Mouse (Mus musculus) frontal cortex, postnatal 14 days (tissue): Measurements from ENCODE around the gene Wif1.
A peak's percentile ranks its signal among the peaks of the same experiment; 100 is the strongest.

Source experiments
- DNase-seq, 2 experiments: peaks; one replicate each; pipeline ENCODE4 v3.0.0; 2022; ENCODE audit warnings: low spot score in 2 of 2

Gene Wif1

DNA sequence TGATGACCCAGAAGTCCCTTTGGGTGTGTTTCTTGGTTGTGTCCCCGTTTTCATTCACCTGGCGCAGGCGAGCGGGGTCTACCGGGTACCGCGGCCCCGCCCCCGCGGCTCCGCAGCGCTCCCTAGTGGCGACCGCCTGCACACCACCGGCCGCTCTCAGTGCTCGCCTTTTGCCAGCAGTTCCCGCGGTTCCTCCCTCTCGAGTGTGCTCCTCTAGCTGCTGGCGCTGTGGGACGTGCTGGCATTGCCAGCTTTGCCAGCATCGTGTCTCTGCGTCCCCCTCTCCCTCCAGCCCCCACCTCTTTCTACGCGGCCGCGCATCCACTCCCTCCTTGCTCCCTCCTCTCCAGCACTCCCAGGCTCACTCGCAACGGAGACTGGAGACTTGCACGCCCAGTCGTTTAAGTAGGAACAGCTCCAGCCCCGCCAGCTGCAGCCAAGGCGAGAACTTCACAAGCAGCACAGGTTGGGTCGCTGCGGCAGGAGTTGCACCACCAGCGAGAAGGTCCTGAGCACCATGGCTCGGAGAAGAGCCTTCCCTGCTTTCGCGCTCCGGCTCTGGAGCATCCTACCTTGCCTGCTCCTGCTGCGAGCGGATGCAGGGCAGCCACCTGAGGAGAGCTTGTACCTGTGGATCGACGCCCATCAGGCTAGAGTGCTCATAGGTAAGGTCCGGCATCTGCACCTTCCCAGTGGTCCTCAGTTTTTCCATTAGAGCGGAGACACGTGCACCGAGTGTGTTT is at the start of gene Wif1:
Wif1 (plus strand) TSS at position 135 of the 743 bp plus-strand sequence.
- DNase-seq, result peak in 1 of 2 experiments; percentile 41

DNA sequence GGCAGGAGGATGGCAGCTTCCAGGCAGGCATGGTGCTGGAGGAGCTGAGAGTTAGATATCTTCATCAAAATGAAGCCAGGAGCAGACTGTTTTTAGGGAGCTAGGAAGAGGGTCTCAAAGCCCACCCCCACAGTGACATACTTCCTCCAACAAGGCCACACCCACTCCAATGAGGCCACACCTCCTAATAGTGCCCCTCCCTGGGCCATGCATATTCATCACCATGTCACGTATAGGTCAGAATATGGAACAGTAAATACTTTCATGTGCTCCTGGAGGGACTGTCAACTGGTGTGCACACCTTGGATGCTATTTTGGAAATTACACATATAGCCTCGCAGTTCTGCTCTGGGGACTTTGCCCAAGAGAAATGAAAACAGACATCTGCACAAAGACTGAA is 31.6 kb upstream of the Wif1 start:
- no peak for DNase-seq

DNA sequence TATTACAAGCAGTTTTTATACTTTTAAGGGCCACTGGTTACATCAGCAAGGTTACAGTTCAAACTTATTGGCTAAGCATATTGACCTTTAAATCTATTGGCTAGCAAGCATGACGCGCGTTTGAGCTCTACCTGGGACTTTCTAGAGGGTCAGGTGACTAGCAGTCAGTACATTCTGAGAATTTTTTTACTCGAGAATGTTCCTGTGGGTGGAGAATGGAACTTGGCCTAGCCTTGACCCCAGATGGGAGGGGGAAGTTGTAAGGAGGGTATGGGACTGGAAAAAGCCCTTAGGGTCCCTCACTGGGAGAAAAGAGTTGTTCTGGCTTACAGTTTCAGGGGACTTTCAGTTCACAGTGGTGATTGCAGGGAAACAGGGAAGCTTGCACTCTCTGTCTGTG is 22.3 kb upstream of the Wif1 start:
- no peak for DNase-seq

DNA sequence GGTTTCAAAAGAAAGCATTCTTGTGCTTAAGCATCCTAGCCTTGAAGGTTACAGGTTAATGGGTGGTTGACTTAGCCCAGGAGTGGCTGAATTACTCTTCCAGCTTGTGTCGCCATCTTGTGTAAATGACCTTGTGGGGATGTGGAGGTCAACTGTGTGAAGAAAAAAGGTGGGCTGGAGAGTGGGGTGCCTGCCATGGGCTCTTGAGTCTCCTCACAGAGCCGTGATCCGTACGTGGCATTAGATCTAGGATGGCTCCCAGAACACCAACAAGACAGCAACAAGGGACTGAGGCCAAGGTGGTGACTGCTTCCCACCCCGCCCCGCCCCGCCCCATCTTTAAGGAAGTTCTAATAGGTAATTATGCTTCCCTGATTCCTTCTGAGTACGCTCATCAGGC is 17.5 kb upstream of the Wif1 start:
- no peak for DNase-seq

DNA sequence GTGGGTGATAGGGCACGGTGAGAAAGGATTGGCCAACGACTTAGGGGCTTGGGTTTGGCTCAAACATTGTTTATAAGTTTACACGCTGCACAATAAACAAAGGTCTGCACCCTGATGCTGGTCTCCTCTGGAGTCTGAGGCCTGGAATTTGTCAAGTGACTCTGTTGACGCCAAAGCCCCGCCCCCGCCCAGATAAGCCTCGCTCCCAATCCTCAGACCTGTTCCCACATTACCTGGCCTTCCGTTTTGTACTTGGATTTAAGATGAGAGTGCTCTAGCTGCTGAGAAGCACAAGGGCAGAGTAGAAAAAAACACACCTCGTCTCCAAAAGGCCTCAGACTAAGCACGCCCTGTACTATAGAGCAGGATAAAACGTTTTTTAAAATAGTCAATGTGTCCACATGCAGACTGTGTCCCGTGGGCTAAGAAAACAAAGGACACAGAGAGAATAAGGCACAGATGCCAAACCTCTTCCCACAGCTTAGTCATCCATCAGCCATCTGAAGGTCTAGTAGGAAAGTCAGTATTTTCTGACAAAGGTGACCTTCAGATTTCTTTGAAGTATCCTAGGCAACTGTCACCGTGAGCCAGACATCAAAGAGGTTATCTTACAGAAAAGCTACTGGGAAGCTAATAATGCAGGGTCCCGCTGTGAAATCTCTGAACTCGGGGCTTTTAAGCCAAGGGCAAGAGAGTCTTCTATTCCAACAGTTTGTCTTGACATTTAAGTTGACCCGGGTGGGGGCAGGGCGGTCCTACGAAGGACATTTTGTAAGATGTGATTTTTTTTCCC is 16.9 kb upstream of the Wif1 start:
- DNase-seq, result no peak

DNA sequence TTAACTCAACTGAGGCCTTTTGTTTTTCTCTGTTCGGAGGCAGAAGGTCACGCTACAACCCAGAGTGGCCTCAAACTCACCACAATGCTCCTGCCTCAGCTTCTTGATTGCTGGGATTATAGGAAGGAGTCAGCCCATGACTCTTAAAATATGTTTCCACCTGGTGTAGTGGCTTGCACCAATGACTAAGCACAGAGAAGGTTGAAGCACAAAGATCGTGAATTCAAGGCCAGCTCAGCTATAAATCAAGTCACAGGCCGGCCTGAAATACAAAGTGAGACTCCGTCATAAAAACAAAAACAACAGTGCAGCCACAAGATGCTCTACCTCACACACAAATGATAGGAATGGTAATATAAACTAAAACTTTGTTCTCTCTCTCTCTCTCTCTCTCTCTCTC is 10.8 kb upstream of the Wif1 start:
- DNase-seq, result no peak

DNA sequence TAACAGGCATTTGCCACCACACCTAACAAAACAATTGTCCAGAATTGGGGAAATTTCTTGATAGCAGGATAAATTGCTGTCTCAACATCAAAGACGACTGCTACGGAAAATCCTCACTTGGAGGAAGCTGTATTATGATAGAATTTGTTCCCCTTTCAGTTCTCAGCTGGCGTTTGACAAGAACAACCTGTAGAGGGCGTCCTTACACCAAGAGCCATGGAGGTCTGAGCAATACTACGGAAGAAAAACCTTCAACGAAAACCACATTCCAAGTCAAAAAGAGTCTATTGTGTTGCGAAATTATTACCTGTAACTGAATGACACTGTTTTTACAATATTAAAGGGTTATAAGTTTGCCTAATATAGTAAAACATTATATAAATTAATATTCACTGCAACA is 2.0 kb upstream of the Wif1 start:
- peak in 1 of 2 experiments; percentile 48 for DNase-seq

DNA sequence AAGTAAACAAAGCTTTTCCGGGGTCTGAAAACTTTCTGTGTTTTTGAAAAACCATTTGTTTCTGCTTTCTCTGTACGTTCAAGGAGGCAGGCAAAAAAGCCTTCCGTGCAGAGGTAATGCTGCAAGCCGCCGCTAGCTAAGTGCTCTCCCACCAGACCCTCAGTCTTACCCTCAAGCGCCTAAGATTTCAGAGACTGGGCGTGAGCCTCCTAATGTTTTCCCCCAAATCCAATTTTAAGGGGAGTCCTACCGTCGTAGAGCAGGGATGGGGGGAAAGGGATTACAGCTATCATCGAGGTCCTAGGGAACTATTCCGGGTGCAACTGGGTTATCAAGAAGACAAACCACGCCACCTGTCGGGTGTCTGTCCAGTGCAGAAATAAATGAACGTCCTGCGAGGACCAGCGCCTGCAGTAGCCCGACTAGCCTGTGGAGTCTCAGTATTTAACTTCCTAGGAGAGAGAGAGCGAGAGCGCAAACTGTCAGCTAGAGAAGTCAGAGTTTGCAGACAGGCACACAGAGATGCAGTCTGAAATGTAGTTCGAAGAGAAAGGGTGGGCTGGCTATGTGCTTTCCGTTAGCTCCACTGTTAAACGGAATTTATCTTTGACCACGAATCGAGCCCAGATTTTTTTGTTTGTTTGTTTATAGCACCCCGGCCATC is 500 bp upstream of the Wif1 start:
- DNase-seq, result peak; percentile 19 to 48

DNA sequence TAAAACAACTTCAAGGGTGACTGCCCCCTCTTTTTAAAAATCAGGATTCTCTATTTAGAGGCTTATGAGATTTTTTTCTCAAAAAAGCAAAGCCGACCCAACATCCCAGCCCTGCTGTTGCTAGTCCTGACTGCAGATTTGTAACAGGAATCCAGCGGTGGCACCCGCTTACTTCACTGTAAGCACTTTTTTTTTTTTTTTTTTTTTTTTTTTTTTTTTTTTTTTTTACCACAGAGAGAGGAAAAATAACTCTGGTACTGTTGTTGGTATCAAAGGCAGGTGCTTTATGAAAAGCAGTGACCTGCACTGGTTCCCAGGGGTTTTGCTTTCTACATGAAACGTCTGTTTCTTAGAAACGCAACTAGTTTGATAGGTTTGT is 798 bp downstream of the Wif1 start:
- DNase-seq, result no peak

DNA sequence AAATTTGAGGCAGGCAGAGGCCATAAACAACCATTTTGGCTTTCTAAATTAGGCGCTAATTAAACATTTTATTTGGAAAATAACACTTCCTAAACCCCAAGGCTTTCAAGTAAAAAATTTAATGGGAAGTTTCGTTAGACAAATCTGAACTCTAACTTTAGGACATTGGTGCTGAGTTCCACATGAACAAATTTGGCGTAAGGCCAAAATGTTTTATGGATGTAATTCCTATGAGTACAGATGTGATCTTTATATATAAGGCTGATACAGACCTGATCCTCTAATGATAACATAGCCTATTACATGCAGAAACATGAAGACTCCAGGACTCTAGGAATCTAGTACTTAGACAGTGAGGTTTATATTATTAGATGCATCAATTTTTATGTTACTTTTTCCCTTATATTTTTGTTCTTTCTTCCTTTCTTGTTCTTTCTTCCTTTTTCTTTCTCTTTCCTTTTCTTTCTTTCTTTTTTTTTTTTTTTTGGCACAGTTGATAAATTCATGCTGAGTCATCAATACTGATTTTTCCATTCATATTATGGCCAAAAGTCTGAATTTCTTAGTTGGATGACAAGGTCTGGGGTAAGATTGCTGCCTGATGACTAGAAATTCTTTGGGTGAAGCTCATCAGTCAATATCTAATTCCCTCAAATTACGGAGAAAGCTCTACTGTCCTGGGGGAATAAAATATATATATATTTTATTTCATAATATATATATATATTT is 5.0 kb downstream of the Wif1 start:
- DNase-seq, result no peak

DNA sequence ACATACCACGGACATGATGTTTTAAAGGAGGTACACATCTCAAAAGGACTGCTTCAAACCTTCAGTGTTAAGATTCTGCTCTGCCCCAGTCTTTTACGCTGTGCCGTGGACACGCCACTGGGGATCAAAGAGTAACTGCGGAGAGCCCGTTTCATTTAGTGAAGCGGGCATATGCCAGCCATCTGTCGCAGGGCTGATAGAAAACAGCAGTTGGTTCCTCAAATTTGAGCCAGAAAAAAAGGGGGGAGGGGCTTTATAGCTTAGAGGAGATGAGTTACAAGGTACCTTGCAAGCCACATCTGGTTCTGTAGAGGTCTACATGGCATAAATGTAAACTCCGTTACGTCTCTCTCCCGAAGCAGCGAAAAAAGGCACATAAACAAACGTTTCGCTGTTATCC is 7.2 kb downstream of the Wif1 start:
- no peak for DNase-seq

DNA sequence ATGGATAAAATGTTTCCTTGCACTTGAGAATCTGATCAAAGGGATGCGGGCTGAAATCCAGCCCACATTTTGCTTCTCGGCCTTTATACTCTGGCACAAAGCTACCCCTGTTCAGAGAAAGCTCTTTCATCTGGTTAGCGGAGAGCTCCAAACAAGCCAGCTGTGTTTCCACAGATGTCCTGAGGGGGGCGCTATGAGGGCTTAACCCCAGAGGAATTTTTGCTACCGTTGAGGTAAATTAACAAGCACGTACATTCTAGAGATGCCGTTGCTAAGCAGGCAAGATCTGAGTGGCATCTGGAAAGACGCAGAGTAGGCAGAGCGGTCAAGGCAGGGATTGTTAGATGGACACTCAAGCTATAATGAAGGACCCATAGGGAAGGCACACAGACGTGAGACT is 13.7 kb downstream of the Wif1 start:
- no peak for DNase-seq

DNA sequence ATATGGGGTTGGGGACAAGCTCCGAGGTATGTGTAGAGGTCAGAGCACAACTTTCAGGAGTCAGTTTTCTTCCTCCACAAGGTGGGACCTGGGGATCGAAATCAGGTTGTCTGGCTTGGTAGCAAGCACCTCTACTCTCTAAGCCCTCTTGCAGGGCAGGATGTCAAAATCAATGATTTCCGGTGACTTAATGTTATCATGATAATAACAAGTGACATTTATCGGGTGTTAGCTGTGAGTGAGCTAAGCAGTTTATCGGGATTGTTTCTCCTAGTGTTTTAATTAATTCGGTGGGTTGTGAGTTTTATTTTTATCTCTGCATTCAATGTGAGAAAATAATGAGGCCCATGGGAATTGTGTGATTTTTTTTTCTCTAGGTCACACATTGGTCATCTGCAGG is 18.3 kb downstream of the Wif1 start:
- no peak for DNase-seq

DNA sequence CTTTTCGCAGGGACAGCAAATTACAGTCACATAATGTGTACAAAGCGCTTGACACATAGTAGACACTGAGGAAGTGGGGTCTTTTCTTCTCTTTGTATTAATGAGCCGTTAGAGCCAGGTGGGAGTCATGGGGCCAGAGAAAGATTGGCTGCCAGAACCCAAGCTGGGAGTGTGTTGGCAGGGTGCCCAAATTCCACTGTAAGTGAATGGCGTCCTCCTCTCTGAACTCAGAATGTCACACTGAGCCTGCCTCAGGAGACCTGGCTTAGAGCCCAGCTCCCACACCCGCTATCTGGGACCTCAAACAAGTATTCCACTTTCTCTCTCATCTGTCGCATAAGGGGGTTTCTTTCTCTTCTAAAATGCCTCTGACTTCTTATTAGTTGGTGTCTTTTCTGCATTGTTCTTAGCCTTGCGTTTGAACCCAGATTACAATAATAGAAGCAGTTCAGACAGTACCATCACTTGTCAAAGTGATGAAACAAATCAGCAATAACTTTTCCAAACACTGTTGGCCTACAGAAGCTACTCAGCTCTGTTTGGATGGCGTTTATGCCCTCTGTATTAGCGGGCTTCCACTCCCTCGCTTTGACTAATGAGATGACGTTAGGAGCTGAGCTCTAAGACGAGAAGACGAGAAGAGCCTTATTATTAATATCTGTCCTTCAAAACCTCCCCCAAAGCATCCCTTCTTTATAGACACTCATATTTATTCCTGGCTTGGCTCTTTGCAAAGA is 21.9 kb downstream of the Wif1 start:
- peak; percentile 35 to 47 for DNase-seq

DNA sequence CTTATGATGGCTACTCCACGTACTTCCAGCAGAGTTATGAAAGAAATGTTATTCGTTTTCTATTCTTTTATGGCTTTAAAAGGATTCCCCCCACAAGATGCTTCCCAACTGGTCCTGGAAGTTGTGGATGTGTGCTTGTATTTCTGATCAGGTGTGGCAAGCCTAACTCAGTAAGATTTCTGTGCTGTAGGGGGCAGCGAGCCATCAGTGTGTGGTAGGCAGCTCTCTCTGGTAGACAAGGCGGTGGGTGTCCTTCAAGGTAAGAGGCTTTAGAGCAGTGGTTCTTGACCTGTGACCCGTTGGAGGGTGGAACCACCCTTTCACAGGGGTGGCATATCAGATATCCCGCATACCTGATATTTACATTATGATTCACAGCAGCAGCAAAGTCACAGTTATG is 23.1 kb downstream of the Wif1 start:
- DNase-seq, result no peak

DNA sequence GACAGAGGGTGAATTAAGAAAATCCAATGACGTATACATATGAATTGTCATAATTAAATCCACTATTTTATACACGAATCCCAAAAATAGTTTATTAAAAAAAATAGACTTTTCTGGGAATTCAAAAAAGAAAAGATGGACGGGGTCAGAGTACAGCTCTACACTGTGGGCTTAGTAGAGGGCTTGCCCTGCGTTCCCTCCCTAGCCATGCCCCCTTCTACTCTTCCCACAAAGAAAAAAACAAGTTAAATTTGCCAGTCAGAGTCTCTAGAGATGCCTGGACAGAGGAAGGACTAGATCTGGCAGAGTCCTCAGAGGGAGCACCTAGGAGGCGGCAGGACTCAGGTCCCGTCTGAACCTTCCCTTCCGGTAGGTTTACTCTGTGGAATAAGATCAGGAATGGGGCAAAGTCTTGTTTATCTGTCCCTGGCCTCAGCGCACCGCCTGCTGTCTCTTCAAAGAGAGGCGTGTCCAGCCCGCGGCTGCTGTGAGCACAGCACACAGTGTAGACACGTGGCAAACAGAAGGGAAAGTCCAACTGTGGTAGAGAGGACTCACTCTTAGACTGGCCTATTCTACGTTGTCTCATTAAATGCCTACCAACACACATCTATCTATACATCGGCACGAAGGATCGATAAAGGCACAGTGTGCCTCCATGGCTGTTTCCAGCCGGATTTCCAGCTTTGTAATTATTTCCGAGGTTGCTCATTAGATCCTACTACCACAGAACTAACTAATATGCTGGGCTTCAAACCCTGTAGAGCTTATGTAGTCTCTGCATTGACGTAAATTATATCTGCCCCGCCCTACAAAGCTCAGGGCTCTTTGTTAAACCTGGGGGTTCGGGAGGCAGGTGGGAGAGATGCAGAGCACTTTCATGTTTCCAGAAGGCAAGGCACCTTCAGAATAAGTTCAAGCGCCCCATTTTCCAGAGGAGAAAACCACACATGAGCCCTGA is 25.6 kb downstream of the Wif1 start:
- no peak for DNase-seq

DNA sequence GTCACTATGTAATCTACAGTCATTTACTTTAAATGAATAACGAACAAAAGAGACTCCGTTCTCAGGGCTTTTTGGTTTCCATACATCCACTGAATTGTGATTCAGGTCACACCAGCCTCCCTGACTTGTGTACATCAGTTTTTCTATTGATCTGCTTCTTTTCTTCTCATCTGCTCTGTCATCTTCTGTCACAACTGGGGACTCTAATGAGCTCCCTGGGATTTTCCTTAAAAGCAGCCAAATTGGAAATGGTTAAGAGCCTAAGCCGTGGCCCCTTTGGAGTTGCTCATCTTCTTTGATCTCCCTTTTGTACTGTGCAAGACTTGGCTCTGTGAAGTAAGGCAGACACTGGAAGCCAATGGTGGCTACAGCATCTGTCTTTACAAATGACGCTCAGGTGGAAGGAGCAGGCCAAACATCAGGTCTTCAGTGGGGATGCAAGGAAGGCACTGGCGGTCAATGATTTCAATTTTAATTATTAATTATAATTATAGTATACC is 27.6 kb downstream of the Wif1 start:
- no peak for DNase-seq

DNA sequence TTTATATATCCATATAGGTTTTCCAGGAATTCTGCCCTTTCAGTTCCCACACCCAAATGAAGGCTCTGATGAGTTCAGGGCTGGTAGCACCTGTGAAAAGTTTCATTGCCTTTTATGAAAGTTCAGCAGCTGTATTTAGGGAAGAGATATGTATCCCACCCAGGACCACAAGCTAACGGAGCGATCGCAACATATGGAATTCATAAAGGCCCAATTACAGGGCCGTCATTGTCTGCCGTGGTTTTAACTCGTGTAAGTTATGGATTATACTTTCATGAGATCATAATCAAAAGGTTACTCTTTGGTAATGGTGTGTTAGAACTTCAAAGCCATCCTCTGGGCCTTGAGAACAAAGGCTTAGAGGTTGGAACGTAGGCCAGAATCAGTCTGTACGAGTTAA is 28.9 kb downstream of the Wif1 start:
- no peak for DNase-seq

DNA sequence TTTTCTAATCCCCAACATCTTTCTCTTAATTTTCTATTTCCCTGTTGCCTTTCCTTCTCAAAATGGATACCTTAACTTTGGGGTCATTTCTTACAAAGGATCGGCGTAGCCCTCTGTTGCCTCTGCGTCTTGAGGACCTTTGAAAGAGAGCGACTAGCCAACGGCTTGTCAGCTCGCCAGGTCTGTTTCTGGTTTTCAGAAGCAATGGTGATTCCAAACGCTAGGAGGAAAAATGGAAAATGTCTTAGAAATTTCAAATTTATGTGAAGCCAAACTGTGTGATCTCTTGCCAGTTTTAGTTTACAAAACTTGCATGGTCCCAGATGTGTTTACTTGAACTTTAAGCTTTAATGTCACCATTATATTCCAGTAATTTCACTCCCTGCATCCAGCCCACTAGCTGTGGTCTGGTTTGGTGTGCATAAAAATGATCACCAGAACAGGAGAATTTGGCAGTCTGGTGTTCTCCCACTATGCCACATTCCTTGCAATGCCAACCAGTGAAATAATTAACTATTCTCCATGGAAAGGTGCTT is 33.7 kb downstream of the Wif1 start:
- no peak for DNase-seq

DNA sequence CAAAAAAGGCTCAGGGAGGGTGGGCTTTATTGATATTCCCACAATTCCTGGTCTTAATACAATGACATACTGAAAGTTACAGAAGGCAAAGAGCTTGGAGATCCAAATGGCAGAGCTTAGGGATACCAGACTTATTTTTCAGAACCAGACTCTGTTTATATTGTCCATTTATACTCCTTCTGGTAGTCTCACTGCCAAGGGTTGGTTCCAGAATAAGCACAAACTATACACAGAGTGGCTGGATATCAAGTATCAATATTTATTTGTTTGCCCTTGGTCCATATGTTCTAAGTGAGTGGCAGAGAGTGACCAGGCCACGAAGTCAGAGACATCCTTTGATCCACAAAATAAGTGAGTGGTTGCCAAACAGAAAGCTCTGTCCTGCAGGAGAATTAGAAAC is 34.2 kb downstream of the Wif1 start:
- no peak for DNase-seq
